Mouse (Mus musculus) cerebellum, adult (tissue): ENCODE measurements around the gene Rassf8.

Experiments
- ATAC-seq: cut with Nextera tagmentation; 2 replicates; pipeline ENCODE4 v1.9.2; 2017; ENCODE audit warnings: mild to moderate bottlenecking, moderate library complexity, mixed read lengths; ENCODE audit not compliant: insufficient number of reproducible peaks, low FRiP score, low TSS enrichment

Gene Rassf8

DNA sequence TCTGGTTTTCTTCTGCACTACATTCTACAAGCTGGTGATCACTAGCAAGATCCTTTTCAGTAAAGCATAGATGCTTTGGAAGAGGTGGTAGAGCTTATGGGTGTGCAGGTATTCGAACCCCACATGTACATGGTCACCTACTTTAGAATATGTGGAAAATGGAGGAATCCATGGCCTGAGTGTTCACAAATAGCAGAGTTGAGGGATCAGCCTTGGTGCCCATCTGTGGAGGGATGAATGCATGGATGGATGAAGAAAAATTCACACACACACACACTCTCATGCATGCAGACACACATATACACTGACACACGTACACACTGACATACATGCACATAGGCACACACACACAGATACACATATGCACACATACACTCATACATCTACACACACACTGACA lies 27.9 kb downstream of the Rassf8 start:
- ATAC-seq = no peak

DNA sequence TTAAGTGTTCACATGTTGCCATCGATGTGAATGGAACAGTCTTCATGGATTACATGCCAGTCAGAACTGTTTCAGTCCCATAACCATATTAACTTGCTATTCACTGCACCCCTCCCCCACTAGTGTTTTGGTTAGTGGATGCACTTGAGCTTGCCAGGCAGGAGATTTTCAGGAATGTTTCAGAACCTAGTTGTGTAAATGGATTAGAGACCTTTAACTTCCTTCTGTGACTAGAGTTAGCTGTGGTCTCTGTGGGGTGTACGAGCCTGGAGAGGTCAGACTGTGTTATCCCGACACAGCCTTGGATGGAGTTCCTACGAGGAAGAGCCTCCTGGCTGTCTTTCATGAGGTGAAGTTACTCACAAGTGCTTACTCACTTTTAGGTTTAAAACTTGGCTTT lies 29.7 kb downstream of the Rassf8 start:
- no peak for ATAC-seq

DNA sequence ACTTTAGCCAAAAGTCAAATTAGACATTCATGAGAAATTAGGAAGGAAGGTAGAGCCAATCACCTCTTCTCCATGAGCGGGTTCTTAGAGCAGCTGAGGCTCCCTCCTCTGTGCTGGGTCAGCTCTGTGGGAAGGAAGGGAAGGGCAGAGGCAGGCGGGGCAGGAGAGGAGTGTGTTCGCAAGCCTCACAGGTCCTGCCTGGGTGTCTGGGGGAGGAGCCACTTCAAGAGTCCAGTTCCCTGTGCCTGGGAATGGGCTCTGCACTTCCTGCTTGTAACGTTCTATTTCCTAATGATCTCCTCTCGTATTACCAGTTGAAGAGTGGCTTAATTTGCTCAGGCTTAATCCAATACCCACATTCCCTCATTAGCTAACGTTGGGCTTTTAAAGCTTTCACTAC lies 32.8 kb downstream of the Rassf8 start:
- ATAC-seq = no peak

DNA sequence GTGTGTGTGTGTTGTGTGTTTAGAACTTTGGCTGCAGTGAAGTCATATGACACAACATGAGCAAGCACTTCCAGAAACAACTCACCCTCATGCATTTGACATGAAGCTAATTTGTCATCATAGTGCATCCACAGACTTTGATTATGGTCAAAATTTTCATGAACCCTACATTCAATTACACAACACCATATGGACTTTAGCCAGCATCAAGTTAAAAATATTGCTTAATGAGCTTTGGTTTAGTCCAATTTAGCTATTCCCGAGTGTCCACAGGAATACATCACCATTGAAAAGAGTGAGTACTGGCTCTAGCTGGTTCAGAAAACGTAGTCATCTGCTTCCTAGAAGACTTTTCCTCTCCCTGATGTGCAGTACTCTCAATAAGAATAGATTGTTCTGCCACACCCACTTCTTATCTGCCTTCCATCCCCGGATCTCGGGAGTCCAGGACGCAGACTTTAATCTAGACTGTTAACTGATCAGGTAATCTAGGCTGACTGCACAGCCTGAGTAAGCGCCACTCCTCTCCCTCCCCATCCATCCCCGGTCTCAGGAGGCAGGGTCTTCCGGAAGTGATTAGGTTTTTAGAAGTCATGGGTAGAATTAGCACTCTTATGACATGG lies 33.7 kb downstream of the Rassf8 start:
- no peak for ATAC-seq

DNA sequence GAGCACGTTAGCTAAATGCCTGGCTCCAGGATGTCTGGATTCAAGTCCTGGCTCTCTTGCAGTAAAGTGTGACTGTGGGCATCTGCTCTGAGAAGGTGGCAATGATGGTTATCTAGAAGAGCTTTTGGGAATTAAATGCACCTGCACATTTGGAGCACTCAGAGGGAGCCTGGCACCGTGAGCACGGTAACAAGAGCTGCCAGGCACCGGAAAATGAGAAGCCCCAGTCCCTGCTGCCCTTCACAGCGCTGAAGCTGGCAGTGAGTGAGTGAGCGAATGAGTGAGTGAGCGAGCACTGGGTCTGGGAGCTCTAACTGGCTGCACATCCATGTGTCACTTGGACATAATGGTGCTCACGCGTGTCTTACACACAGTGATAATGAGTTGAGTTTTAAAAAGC lies 34.7 kb downstream of the Rassf8 start:
- ATAC-seq = peak; percentile 98

DNA sequence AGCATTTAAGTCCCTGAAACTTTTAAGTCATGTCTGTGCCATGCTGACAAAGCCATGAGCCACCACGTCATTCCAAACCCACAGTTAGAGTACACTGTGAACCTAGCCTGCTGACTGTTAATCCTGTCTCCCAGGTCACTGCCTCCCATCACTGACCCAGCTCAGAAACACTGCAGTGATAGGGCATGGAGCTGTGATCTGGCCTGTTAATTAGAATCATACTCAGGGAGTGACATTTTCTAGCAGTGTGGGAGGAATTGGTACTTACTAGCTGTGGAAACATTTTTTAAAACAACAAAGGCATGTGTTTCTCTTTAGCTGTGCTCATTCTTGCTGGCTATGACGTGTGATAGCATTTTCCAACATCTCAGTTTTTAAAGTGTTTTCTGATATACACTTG lies 35.4 kb downstream of the Rassf8 start:
- ATAC-seq = no peak

DNA sequence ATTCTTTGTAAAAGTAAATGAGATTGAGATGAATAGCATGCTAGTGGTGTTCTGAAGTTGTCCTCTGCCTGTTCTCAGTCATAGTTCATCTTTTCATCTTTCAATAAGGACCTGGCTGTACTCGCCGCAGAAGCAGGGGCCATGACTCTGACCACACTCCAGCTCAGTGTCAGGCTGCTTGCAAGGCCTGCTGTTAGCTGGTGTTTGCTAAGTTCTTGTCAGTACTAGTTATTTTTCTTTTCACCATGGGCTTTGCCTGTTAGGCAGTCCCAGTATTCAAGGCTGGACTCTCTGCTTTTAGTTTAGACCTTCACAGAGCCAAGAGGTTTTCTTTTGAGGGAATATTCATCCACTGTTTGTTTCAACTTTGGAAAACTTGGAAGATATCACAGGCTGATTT lies 40.8 kb downstream of the Rassf8 start:
- no peak for ATAC-seq

DNA sequence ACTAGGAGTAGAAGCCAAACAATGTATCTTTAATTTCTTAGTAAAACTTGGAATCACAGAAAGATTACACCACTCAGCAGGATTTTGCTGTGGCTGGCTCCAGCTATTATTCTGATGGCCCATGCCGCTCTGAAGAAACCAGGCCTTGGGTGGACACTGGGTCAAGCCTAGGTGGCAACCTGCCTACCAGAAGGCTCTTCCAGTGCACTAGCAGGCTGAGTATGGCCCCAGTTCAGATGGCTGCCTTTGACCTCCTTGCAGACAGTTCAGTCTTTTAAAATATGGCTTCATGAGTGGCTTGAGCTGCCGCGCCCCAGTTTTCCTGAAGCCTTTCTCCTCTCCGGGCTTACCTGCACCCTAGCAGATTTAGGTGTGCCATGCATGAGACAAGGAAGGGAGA lies 43.2 kb downstream of the Rassf8 start:
- ATAC-seq = no peak

DNA sequence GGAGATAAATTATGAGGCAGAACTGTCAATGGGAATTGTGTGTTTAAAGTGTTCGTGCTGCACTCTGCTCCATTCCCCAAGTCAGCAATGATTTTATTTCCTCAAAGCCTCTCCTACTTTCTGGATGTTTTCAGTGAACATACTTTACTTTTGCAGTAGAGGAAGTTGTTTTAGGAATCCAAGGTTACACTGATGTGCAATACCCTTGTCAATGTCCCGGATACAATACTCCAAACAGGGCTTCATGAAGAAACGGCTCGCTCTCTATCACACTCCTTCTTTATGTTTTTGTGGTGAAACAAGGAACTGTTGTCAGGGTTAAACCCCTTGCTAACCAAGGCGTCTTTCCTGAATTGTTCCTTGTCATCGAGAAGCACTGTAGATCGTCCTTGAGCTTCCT lies 45.8 kb downstream of the Rassf8 start:
- no peak for ATAC-seq

DNA sequence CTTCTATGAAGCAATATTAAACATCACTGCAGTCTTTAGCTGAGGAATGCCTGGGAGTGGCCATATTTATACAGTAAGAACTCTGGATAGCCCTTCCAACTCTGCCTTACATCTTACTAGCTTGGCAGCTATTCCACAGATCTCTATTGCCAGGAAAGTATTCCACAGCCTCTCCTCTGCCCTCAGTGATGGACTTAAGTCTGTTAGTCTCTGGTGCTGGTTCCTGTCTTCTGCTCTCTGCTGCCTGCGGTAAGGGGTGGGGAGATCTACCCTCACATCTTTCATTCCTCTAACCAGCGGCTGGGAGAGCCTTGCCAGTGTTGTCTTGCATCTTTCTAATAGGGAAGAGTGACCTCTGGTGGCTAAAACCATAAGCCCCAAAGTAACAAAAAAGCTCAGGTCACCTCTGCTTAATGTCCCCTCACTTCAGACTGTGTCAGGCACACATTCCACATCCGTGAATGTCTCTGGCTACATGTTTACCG lies 46.6 kb downstream of the Rassf8 start:
- peak; percentile 72 for ATAC-seq

DNA sequence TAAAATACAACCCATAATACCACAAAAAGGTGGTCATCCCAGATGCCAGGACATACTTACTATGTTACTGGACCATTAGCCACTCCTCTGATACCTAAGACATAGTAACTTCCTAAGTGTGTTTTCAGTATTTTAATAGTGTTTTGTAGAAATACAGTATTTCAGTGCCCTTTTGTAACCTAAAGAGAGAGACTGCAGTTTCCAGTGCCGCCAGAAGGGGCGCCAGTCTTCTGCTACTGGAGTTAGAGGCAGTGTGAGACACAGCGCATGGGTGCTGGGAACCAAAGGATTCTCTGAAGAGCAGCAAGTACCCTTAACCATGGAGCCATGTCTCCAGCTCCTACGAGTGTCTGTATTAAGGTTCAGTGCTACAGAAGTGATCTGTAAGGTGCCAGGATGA lies 48.1 kb downstream of the Rassf8 start:
- ATAC-seq = no peak

DNA sequence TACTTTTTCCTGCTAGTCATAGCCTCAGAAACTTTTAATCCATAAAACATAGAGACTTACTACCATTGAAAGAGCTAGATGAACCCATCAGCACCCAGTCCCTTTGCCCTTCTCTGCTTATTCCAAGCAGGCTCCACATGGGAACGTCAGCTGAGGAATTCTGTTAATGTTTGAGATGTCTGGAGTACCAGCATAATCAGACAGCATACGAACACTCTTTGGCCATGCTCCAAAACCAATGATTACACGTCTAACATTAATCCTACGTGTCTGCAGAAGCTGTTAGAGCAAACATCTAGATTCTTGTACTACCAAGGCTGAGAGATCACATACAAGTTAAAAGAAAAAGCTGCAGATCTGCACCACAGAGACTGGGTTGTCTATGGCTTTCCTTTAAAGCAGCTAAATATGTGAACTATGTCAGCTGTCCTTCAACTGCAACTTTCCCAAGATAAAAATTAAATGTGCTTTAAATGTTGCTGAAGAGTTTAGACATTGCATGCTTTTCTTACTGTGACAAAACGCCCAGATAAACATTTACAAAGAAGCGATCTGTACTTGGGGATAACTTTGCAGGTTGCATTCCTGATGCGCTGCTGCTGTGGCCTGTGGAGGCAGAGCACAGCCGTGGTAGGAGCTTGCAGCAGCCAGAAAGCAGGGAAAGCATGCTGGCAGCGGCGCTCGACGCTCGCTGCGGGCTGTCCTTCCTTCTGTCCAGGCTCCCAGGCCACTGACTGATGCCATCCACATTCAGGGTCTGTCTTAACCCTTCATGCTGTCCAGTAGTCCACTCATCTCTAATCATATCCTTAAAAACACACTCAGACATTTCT lies 49.9 kb downstream of the Rassf8 start:
- no peak for ATAC-seq

DNA sequence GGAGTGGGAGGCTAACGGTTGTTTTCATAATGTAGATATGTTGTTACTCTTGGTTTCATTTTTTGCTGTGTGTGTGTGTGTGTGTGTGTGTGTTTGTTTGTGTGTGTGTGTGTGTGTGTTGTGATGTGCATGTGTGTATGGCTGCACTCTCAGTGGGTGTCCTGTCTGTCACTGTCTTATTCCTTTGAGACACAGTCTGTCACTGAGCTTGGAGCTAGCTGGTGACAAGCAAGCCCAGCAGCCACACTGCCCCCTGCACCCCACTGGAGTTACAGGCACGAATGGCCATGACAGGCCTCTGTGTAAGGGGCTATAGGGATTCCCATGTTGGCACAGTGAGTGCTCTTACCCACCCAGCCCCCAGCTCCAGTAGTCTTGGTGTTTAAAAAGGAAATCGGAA lies 51.1 kb downstream of the Rassf8 start:
- no peak for ATAC-seq

DNA sequence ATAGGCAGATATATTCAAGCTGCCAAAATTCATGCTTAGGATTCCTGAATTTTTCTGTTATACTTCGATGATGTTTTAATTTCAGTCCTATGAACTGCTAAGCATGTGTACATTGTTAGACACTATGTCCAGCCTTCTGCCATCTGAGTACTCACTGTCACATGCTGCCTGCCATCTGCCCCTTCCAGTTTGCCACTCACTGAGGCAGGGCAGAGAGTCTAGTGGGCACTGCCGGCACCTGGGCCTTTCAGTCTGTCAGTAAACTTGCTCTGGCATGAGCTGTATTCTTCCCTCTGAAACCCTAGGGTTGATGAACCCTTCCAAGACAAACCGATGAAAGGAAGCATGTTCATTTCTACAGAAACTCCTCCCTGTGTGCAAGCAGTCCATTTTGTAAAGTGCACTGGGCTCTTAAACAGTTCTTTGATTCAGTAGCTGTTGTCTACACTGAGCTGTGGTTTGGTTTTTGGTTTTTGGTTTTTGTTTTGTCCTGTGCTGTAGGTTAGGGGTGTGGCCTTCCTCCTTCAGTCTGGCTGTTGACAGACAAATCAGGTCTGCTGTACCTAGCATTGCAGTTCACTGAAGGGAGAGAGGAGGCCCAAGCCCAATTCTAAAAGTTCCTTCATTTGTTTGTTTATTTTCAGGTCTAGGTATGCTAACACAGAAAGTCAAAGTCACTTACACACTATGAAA lies 55.4 kb downstream of the Rassf8 start:
- ATAC-seq = peak; percentile 41; the same call in 1 of the 2 replicates

DNA sequence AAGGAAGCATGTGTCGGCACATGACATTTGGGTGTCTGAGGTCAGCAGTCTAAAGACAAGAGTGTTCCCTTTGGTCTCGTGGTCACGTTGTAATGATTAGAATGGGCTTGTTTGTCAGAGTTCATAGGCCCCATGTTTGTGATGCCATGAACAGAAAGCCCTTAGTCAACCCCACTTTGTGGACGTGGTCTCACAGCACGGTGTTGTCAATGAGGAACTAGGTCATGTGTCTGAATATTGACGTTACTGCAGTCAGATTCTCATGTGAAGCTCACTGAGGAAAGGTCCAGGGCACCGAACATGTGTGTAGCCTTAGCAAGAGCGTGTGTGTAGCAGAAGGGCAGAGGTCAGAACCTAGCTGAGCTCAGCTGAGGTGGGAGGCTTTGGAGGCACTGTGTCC lies 56.3 kb downstream of the Rassf8 start:
- no peak for ATAC-seq

DNA sequence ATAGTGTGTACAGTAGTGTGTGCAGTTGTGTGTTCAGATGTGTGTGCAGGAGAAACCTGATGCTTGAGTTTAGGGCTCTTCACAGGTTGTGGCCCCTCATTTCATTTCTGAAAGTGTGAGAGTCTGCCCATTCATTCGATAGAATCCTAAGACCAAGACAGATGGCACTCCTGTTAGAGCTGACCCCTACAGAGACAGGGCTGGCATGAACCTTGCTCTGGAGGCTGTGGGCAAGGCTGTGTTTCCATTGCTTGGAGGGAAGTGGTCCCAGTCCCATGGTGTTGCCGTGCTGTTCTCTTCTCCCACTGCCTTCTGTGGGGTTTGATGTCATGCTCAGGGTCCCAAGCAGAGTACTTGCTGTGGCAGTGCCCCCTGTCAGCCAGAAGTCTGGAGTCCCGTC lies 57.7 kb downstream of the Rassf8 start:
- ATAC-seq = peak; percentile 69

DNA sequence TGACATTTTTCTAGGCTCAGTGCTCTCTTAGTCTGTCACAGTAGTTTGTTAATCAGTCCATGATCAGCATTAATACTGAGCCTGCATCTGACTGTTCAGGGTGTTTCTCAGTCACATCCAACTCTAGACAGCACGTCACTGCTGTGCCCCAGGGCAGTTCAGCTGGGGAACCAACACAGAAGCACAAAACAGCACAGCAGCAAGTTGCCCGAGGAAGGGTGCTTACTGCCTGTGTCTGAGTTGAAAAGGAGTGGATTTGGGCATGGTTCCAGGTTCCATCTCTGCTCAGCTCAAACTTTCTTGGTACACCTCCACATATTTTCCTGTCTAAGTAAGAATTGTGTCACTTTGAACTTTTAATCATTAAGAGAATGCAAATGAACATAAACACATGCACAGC lies 60.2 kb downstream of the Rassf8 start:
- ATAC-seq = no peak

DNA sequence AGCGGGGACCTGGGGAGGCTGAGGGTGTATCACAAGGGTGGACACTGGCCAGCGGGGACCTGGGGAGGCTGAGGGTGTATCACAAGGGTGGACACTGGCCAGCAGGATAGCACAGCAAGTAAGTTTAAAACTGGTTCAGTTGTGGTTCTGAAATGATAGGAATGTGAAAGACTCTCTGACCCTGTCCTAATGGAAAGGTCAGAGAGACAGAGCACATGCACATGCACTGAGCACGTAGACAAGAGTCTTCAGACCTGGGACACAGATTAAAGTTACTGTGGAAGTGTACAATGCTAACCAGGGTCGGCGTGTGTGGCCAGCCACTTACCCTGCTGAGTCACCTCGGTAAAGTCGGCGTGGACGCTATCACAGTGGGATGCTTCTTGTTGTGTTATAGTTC lies 61.4 kb downstream of the Rassf8 start:
- no peak for ATAC-seq

DNA sequence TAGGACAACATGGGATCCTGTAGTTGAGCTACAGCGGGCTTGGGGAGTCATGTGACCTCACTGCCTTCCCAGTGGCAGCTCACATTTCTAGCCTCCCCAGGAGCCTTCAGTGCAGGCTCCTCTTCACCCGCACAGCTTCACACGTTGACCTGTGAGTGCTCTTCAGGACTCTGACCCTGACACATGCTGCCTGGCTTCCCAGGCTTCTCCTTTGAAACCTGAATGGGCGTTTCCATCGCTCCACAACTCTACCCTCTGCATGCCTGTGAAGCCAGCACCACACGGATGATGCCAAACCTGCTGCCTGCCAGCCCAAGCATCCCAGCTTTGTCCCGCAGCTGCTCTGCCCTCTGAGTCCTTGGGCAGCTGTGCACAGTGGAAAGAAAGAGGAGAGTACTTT lies 63.0 kb downstream of the Rassf8 start:
- no peak for ATAC-seq

DNA sequence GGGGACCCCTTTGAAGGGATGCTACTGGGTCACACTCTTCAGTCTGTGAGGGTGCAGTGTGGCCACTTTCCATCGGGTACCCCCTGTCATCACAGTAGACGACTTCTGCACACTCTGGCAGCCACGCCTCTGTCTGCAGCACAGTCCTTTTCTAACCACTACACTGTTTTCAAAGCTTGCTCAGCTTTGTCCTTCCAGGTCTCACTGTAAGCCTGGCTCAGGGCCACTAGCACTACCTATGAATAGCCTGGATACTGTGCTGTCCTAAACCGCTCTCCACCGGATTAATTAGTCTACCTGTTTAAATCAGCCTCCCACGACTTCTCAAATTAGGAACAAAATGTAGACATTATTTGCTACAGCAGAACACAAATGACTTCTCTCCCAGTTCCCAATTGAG lies 63.5 kb downstream of the Rassf8 start:
- no peak for ATAC-seq

DNA sequence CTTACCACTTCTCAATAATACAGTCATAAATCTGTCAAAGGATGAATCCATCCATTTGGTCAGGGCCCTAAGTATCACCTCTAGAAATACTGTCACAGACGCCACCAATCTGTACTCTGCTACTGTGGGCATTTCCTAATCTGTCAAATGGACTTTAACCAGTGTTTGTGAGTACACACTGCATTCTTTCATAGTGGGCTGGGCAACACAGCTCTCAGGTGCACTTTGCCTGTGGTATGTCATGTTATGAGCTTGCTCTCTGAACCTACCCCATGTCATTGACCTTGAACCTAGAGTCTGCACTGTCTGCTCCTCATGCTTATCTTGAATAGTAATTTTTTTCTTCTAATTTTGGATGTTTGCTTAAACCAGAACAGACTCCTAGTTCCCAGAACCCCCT lies 64.6 kb downstream of the Rassf8 start:
- ATAC-seq = no peak
